Comparison of ENCODE assay signal across 9 mouse cellular contexts in genomic region chr4:120248800-120249261, GRCm38 (mm10). TPM values are rescaled to one million over a fixed set of nuclear protein-coding genes. Genes with fewer than 3 reads are reported as not detected.
DNase-seq lines count a peak whose midpoint lies in the region; ATAC-seq lines count a peak whose summit lies in the region.
"Had no signal": no experiment of that assay in that cellular context is flagged by ENCODE, and none has a peak within 500 bp of the region (broad histone marks: within the 10 kb centered on the region; RNA-seq: fewer than 3 reads in every experiment).

No protein-coding gene starts in this region.

- whole genome bisulfite sequencing in hindbrain, embryonic 16.5 days, result 3% methylated on average over 8 of the region's 8 CpGs
- 10% methylated on average over 8 of the region's 8 CpGs for WGBS in midbrain, embryonic 15.5 days

- no peak overlapping the region for H3K9ac ChIP-seq in hindbrain, embryonic 16.5 days (ENCODE audit: low read depth, low read length)
- H3K9ac ChIP-seq in midbrain, embryonic 15.5 days, result no peak overlapping the region; the same call in 1 of the 2 replicates

- peaks cover 51% of the 10 kb centered on the region for H3K4me1 ChIP-seq in hindbrain, embryonic 16.5 days (ENCODE audit: control insufficient read depth, insufficient read depth, low read depth, low read length)
- peaks cover 50% of the 10 kb centered on the region for H3K4me1 ChIP-seq in midbrain, embryonic 15.5 days

- peak overlapping the region; percentile 69 for H3K27ac ChIP-seq in hindbrain, embryonic 16.5 days (ENCODE audit: low read depth, low read length)
- H3K27ac ChIP-seq in midbrain, embryonic 15.5 days, result peak overlapping the region; percentile 67

- H3K36me3 ChIP-seq in hindbrain, embryonic 16.5 days (ENCODE audit: control insufficient read depth, insufficient read depth, low read length), result no peaks in the 10 kb centered on the region
- H3K36me3 ChIP-seq in midbrain, embryonic 15.5 days (replicated peaks), result no peaks in the 10 kb centered on the region

- no peaks in the 10 kb centered on the region for H3K27me3 ChIP-seq in hindbrain, embryonic 16.5 days (replicated peaks; ENCODE audit: control insufficient read depth, insufficient read depth, low read length)
- H3K27me3 ChIP-seq in midbrain, embryonic 15.5 days (replicated peaks), result no peaks in the 10 kb centered on the region

- H3K4me2 ChIP-seq in hindbrain, embryonic 16.5 days (ENCODE audit: low read length), result no peak overlapping the region
- H3K4me2 ChIP-seq in midbrain, embryonic 15.5 days, result peak overlapping the region; percentile 6; the same call in 1 of the 2 replicates

- DNase-seq in adrenal gland, postnatal 10 days, result peak; percentile 87
- DNase-seq in embryo, embryonic 9.5 days (ENCODE audit: extremely low spot score), result peak; percentile 67
- DNase-seq in gastrocnemius, postnatal 25 days, result peak; percentile 93
- peak; percentile 65 to 76 for DNase-seq in left cerebral cortex, postnatal 14 days (ENCODE audit: low spot score in 2 of 2)
- no peak for DNase-seq in c-Kit-positive CD71-positive TER-119-positive erythroid progenitor cells, embryonic 14.5 days (ENCODE audit: low spot score)
- no peak for DNase-seq in ovary, postnatal 14 days (ENCODE audit: low spot score)

- ATAC-seq in hindbrain, embryonic 16.5 days, result peak; percentile 64
- peak; percentile 15 for ATAC-seq in midbrain, embryonic 15.5 days (replicated peaks)

- no peaks in the 10 kb centered on the region for H3K9me3 ChIP-seq in hindbrain, embryonic 16.5 days (ENCODE audit: control insufficient read depth, low read length)
- no peaks in the 10 kb centered on the region for H3K9me3 ChIP-seq in midbrain, embryonic 15.5 days

- intact Hi-C loops in left cerebral cortex, postnatal 14 days (cut with DNase I), result no loop called here

- H3K4me3 ChIP-seq in hindbrain, embryonic 16.5 days (ENCODE audit: low read length), result no peak overlapping the region
- no peak overlapping the region for H3K4me3 ChIP-seq in midbrain, embryonic 15.5 days

RNA-seq across cellular contexts. Expression of gene Foxo6, which starts 38.3 kb away (rescaled TPM):
- 1 to 10 TPM; 1.4 to 3.7 TPM for total RNA-seq in adrenal gland, postnatal 10 days (2021)
- total RNA-seq in gastrocnemius, postnatal 25 days (2021), result 1 to 10 TPM; 7.0 to 8.9 TPM
- polyA plus RNA-seq in hindbrain, embryonic 16.5 days (2015; fragmentation: Nextera tagmentation; extraction: Ambion mirVana), result 0.85 and 1.1 TPM in 2 replicates
- 10 to 100 TPM; 14.7 to 22.4 TPM for total RNA-seq in left cerebral cortex, postnatal 14 days (2021)
- 1.2 and 1.3 TPM in 2 replicates for polyA plus RNA-seq in midbrain, embryonic 15.5 days (2015; fragmentation: Nextera tagmentation; extraction: Ambion mirVana)
- polyA plus RNA-seq: liver, embryonic 16.5 days had no signal

Comparison
In these comparisons a context has a peak if more than half of its experiments do, and no peak if none do; other contexts are left out.
1. DNase-seq: peak in adrenal gland, postnatal 10 days (single experiment), embryo, embryonic 9.5 days (single experiment), gastrocnemius, postnatal 25 days (single experiment) and left cerebral cortex, postnatal 14 days (2 of 2); none in c-Kit-positive CD71-positive TER-119-positive erythroid progenitor cells, embryonic 14.5 days (single experiment) and ovary, postnatal 14 days (single experiment).